Mouse (Mus musculus): Measurements from ENCODE around the gene Serpinb8. TPM values are rescaled to one million over a fixed set of nuclear protein-coding genes. Genes with fewer than 3 reads are reported as not detected.

Serpinb8 gene
- polyA plus RNA-seq, 1 experiment = 1.6 TPM

DNA sequence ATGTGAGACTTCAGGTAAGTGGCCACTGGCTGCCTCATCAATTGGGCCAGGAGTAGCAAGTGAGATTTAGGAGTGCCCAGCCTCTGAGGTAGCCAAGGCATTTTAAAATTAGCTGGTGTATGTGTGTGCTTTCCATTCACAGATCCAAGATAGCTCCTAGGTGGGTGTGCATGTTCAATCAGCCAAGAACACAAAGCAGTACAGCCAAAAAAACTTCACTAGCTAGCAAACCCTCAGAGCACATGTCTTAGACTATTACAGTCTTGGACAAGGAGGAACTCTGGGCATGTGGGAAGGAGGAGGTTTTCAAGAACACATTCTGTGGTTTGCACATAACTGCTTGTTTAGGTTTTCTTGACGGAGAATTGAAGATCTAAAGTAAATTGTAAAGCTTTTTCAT lies 8.6 kb upstream of the Serpinb8 start:
- no peak overlapping the region for H3K4me3 ChIP-seq (ENCODE audit: control insufficient read depth, insufficient read depth, low read length)
- H3K27ac ChIP-seq (ENCODE audit: control insufficient read depth, insufficient read depth, low read length) = no peak overlapping the region
- no peaks in the 10 kb centered on the region for H3K4me1 ChIP-seq (replicated peaks; ENCODE audit: control insufficient read depth, insufficient read depth, low read length)
- no peak for TF ChIP-seq POLR2A (IDR thresholded peaks at IDR 0.05; ENCODE audit: control insufficient read depth, extremely low read depth, insufficient read depth, low read length, poor library complexity)
- WGBS = 33% methylated on average over 1 of the region's 1 CpGs
- H3K27me3 ChIP-seq (ENCODE audit: control insufficient read depth, insufficient read depth, low read length) = no peaks in the 10 kb centered on the region
- DNase-seq = no peak
- no peaks in the 10 kb centered on the region for H3K36me3 ChIP-seq (ENCODE audit: control insufficient read depth, insufficient read depth, low read length)

DNA sequence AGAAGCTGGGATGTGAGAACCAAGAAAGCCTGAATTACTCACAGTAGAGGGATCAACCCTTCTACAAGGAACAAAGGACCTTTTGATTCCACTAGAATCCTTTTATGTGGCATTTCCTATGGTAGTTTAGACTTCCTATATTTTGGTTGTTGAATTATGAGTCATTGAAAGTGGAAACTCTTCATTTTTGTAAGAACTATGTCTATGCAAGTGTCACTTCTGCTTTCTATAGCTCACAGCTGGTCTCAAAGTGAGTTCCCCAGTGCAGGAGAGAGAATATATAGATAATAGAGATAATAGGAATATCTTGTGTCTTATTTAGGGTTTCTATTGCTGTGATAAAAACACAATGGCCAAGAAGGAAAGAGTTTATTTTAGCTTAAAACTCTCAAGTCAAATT lies 6.9 kb upstream of the Serpinb8 start:
- Histone ChIP-seq H3K27me3 (ENCODE audit: control insufficient read depth, insufficient read depth, low read length) (no peaks in the 10 kb centered on the region), H3K27ac (ENCODE audit: control insufficient read depth, insufficient read depth, low read length) (no peak overlapping the region), H3K4me3 (ENCODE audit: control insufficient read depth, insufficient read depth, low read length) (no peak overlapping the region), H3K36me3 (ENCODE audit: control insufficient read depth, insufficient read depth, low read length) (no peaks in the 10 kb centered on the region), H3K4me1 (replicated peaks; ENCODE audit: control insufficient read depth, insufficient read depth, low read length) (no peaks in the 10 kb centered on the region)
- DNase-seq = no peak
- TF ChIP-seq POLR2A (IDR thresholded peaks at IDR 0.05; ENCODE audit: control insufficient read depth, extremely low read depth, insufficient read depth, low read length, poor library complexity) = no peak
- no peak for TF ChIP-seq CTCF (IDR thresholded peaks at IDR 0.05; ENCODE audit: borderline replicate concordance, control insufficient read depth, extremely low read depth, insufficient read depth, low read length, poor library complexity)

DNA sequence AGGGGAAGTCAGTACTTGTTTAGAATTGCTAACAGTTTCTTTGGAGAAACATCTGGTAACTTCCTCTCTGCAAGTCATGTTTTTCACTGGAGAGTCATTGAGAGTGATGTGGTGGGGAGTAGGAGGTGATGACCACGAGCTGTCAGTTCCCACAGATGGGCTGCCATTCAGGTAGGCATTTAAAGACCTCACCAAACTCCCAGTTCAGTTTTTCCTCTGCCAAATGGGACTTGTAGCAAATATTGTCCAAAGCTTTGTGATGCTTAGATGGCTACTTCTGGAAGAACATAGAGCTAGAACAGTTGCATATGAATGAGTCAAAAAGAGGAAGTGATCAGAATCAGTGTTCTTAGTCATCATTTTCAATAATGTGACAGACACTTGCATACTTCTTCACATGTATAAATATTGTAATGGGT lies 5.8 kb upstream of the Serpinb8 start:
- no peak for DNase-seq

DNA sequence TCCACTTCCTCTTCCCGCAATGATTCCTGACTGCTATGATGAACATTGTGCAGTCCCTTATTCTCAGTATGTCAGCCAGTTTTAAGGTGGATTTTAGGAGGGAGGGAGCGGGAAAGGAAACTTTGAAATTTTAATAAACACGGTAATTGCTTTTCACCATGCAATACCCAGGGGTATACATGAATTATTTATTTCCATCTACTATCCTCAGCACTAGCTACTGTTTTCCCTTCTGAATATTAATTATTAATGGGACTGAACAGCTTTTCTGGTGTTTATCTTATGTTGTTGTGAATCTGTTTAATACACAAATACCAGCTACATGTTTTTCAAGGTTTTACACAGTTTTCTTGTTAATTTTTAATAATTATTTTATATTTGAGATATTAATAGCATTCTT lies 4.9 kb upstream of the Serpinb8 start:
- no peaks in the 10 kb centered on the region for H3K36me3 ChIP-seq (ENCODE audit: control insufficient read depth, insufficient read depth, low read length)
- DNase-seq = no peak
- H3K4me1 ChIP-seq (replicated peaks; ENCODE audit: control insufficient read depth, insufficient read depth, low read length) = no peaks in the 10 kb centered on the region
- no peak for TF ChIP-seq POLR2A (IDR thresholded peaks at IDR 0.05; ENCODE audit: control insufficient read depth, extremely low read depth, insufficient read depth, low read length, poor library complexity)
- TF ChIP-seq CTCF (IDR thresholded peaks at IDR 0.05; ENCODE audit: borderline replicate concordance, control insufficient read depth, extremely low read depth, insufficient read depth, low read length, poor library complexity) = no peak
- no peaks in the 10 kb centered on the region for H3K27me3 ChIP-seq (ENCODE audit: control insufficient read depth, insufficient read depth, low read length)
- 89% methylated on average over 3 of the region's 3 CpGs for WGBS
- no peak overlapping the region for H3K27ac ChIP-seq (ENCODE audit: control insufficient read depth, insufficient read depth, low read length)
- no peak overlapping the region for H3K4me3 ChIP-seq (ENCODE audit: control insufficient read depth, insufficient read depth, low read length)

More for the DNA sequence above, 5.8 kb upstream of the Serpinb8 start:
- H3K36me3 ChIP-seq (ENCODE audit: control insufficient read depth, insufficient read depth, low read length) = no peaks in the 10 kb centered on the region
- no peak overlapping the region for H3K27ac ChIP-seq (ENCODE audit: control insufficient read depth, insufficient read depth, low read length)
- no peak overlapping the region for H3K4me3 ChIP-seq (ENCODE audit: control insufficient read depth, insufficient read depth, low read length)
- TF ChIP-seq CTCF (IDR thresholded peaks at IDR 0.05; ENCODE audit: borderline replicate concordance, control insufficient read depth, extremely low read depth, insufficient read depth, low read length, poor library complexity) (no peak), POLR2A (IDR thresholded peaks at IDR 0.05; ENCODE audit: control insufficient read depth, extremely low read depth, insufficient read depth, low read length, poor library complexity) (no peak)
- H3K4me1 ChIP-seq (replicated peaks; ENCODE audit: control insufficient read depth, insufficient read depth, low read length) = no peaks in the 10 kb centered on the region
- no peaks in the 10 kb centered on the region for H3K27me3 ChIP-seq (ENCODE audit: control insufficient read depth, insufficient read depth, low read length)
- WGBS = 3% methylated on average over 1 of the region's 1 CpGs

DNA sequence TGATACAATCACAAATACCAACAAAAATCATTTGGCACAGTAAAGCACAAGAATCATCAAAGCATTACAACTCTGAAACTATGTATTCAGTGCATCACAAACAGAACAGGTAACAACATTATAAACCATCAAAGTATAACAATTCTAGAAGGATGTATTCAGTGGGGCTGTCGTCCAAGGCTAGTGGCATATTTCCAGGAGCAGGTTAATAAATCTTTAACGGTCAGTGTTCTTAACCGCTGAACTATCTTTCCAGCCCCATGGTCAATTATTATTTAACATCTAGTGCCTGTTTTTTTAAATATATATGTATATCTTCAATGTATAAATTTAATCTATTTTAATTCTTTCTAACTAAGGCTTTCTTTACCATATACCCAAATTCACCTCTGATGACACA lies 3.6 kb upstream of the Serpinb8 start:
- H3K27ac ChIP-seq (ENCODE audit: control insufficient read depth, insufficient read depth, low read length) = no peak overlapping the region
- no peaks in the 10 kb centered on the region for H3K27me3 ChIP-seq (ENCODE audit: control insufficient read depth, insufficient read depth, low read length)
- no peak for TF ChIP-seq POLR2A (IDR thresholded peaks at IDR 0.05; ENCODE audit: control insufficient read depth, extremely low read depth, insufficient read depth, low read length, poor library complexity)
- TF ChIP-seq CTCF (IDR thresholded peaks at IDR 0.05; ENCODE audit: borderline replicate concordance, control insufficient read depth, extremely low read depth, insufficient read depth, low read length, poor library complexity) = no peak
- DNase-seq = no peak
- no peak overlapping the region for H3K4me3 ChIP-seq (ENCODE audit: control insufficient read depth, insufficient read depth, low read length)
- H3K4me1 ChIP-seq (replicated peaks; ENCODE audit: control insufficient read depth, insufficient read depth, low read length) = no peaks in the 10 kb centered on the region
- WGBS = 92% methylated on average over 3 of the region's 3 CpGs
- no peaks in the 10 kb centered on the region for H3K36me3 ChIP-seq (ENCODE audit: control insufficient read depth, insufficient read depth, low read length)

DNA sequence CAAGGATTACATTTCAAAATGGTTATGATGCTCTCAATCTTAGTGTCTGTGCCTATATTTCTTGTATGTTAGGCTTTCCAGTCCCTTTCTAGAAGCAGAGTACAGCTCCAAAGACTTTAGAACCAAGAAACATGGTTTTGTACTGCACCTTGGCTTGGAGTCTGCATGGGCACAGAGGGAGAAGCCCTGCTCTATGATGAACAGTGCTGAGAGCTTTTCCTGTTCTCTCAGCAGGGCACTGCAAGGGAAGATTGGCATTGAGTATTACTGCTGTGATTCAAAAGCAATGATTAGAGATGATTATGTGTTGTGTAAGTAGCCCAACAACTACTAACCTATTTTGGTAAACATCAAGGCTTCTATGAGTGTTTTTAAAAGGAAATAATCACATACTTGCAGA lies 1.6 kb upstream of the Serpinb8 start:
- no peaks in the 10 kb centered on the region for H3K4me1 ChIP-seq (replicated peaks; ENCODE audit: control insufficient read depth, insufficient read depth, low read length)
- no peak overlapping the region for H3K27ac ChIP-seq (ENCODE audit: control insufficient read depth, insufficient read depth, low read length)
- no peak overlapping the region for H3K4me3 ChIP-seq (ENCODE audit: control insufficient read depth, insufficient read depth, low read length)
- DNase-seq = no peak
- H3K27me3 ChIP-seq (ENCODE audit: control insufficient read depth, insufficient read depth, low read length) = no peaks in the 10 kb centered on the region
- H3K36me3 ChIP-seq (ENCODE audit: control insufficient read depth, insufficient read depth, low read length) = no peaks in the 10 kb centered on the region
- no peak for TF ChIP-seq CTCF (IDR thresholded peaks at IDR 0.05; ENCODE audit: borderline replicate concordance, control insufficient read depth, extremely low read depth, insufficient read depth, low read length, poor library complexity)
- no peak for TF ChIP-seq POLR2A (IDR thresholded peaks at IDR 0.05; ENCODE audit: control insufficient read depth, extremely low read depth, insufficient read depth, low read length, poor library complexity)

DNA sequence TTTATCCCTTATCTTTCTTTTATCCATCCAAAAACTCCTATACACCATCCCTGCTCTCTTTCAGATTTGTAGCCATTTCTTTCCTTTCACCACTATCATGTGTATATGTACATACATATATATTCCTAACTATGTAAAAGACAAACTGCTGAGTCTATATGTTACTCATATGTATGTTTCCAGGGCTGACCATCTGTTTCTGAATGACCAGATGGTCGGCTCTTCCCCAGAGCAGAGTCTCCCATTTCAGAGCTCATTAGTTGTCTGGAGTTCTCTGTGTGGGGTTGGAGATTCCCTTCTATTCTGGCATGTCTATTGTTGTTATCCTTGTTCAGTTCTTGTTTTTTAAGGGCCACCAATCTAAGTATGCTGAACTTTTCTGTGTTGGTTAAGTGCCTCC lies 1.2 kb upstream of the Serpinb8 start:
- no peaks in the 10 kb centered on the region for H3K4me1 ChIP-seq (replicated peaks; ENCODE audit: control insufficient read depth, insufficient read depth, low read length)

More for the DNA sequence above, 1.2 kb upstream of the Serpinb8 start:
- Histone ChIP-seq H3K27me3 (ENCODE audit: control insufficient read depth, insufficient read depth, low read length) (no peaks in the 10 kb centered on the region), H3K36me3 (ENCODE audit: control insufficient read depth, insufficient read depth, low read length) (no peaks in the 10 kb centered on the region), H3K4me3 (ENCODE audit: control insufficient read depth, insufficient read depth, low read length) (no peak overlapping the region), H3K27ac (ENCODE audit: control insufficient read depth, insufficient read depth, low read length) (no peak overlapping the region)
- no peak for DNase-seq
- 91% methylated on average over 1 of the region's 1 CpGs for WGBS
- TF ChIP-seq CTCF (IDR thresholded peaks at IDR 0.05; ENCODE audit: borderline replicate concordance, control insufficient read depth, extremely low read depth, insufficient read depth, low read length, poor library complexity) (no peak), POLR2A (IDR thresholded peaks at IDR 0.05; ENCODE audit: control insufficient read depth, extremely low read depth, insufficient read depth, low read length, poor library complexity) (no peak)

Data from thymus, adult 2 months (tissue).